Mouse (Mus musculus): ENCODE data around the gene Atp4a.

The Atp4a gene

DNA sequence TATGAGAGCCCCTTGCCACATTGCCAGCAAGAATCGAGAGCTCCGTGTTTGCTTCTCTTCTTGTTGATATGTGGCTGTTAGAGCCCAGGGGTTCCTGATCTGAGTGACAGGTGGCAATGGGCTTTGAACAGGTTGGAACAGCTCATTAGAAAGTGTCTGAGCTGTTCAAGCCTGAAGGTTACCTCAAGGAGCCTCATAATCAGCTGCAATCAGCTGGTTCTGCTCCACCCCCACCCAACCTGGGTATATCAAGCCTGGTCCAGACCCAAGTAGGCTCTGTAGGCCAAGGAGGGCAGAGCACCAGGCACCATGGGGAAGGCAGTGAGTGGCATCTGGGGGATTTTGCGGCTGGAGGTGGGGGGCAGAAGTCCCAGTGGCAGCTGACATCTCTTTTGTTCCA is at the start of gene Atp4a:
TSS of gene Atp4a (plus strand) at position 268 of the 400 bp plus-strand sequence.
- no peak for DNase-seq (ENCODE audit: low spot score)

DNA sequence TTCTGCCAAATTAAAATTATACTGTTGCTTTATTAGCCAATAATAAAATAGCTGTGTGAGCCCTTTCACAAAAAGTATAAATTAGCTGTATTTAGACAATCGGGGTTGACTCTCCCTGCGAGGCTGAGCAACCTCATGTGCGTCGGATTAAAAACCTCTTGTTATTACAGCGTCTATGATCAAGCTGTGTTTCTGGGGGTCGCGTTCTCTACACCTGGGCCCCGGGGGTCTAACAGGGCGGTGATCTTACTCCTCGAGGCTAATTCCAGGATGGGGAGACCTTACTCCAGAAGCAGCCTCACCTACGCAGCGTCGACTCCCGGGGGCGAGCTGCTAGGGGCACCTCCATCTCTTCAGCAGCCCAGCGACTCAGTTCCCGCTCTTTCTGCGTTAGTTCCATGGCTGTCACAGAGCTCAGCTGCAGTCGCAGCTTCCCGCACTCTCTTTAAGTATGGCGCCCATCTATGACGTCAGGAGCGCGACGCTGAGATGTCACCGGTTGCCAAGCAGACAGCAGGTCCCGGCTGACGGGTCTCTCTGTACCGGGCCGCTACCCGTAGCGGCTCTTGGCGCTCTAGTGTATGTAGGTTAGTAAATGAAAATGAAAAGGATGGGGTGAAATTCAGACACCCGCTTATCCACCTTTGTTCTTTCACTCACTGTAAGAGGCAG is 47.3 kb upstream of the Atp4a start, which contains the start of gene Haus5:
TSS of gene Haus5 (minus strand) at position 466 of the 672 bp plus-strand sequence.
- DNase-seq (ENCODE audit: low spot score): peak; percentile 86

DNA sequence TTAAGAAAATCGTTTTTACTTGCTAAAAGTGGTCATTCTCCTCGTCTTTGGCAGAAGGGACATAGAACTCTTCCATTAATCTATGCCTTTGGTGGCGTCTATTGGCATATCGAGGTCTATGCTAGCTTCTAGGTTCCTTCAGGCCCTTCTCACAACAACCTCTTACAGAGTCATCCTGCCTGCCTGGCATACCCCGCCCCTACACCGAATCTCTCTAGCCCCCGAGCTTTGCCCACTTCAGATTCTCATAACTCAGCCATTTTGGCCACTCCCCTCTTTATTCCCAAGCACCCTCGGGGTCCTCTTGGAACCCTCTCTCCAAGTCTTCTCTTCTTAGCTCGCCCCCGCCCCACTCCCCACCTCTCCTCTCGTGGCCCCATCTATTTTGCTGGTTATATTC is 46.7 kb upstream of the Atp4a start:
- no peak for DNase-seq (ENCODE audit: low spot score)

DNA sequence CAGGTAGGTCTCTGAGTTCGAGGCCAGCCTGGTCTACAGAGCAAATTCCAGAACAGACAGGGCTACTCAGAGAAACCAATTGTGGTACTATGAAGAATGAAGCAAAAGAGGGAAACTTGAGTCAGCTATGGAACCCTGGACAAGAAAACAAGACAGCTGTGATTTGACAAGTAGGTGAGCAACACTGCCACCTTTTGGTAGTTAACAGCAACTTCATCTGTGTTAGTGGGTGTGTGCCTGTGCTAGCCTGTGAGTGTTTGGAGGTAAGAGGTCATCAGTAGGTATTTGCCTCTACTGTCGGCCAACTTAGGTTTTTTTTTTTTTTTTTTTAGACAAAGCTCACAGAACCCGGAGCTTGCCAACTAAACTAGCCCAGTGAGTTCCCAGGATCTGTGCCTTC is 42.8 kb upstream of the Atp4a start:
- no peak for DNase-seq (ENCODE audit: low spot score)

DNA sequence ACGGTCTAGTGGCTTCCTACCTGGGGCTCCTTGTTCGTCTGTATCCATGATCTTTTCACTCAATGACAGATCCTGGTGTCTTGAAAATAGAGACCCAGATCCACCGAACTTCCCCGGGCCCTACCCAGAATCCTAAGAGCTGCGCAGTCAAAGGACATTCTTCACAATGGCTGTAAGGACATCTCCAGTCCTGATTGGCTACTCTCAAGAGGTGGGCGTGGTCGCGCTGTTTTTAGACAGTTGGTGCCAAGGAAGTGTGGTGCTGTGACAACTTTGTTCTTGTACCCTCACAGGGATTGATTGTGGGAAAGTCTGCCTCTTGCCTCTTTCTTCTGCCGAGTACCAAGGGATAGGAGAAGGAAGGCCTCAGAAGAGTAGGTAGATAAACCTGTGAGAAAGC is 40.5 kb upstream of the Atp4a start, which contains the start of gene Pmis2:
TSS of gene Pmis2 (minus strand) at position 126 of the 400 bp plus-strand sequence.
- no peak for DNase-seq (ENCODE audit: low spot score)

DNA sequence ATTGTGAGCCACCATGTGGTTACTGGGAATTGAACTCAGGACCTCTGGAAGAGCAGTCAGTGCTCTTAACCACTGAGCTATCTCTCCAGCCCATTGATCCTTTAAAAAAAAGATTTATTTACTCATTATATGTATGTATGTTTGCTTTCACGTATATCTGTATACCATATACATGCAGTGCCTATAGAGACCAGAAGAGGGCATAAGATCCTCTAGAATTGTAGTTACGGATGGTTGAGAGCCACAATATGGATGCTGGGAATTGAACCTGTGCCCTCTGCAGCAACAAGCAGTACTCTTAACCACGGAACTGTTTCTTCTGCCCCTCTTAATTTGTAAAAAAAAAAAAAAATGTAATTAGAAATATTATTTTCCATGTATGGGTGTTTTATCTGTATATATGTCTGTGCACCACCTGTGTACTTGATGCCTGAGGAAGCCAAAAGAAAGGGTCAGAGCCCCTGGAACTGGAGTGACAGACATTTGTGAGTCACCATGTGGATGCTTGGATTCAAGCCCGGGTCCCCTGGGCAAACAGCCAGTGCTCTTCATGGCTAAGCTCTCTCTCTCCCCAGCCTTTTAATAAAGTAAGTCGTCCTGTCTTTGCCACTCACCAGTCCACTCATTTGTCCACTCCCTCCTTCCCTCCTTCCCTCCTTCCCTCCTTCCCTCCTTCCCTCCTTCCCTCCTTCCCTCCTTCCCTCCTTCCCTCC is 33.6 kb upstream of the Atp4a start:
- DNase-seq (ENCODE audit: low spot score): peak; percentile 15

DNA sequence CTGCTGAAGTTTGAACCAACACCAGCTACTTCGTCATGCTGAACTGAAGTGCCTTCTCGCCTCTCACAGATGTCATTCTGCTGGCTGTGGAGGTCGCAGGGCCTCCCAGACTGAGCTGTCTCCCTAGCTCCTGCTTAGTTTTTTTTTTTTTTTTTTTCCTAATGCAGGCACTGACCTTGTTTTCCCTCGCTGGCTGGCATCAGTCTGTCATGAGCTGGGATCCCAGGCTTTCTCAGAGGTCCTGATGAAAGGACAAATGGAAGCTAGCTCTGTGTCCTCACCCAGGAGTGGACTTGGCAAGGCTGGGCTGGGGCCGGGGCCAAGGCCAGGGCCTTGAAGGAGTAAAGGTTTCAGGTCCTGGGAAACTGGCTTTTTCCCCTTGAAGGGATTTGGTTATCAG is 30.1 kb upstream of the Atp4a start:
- DNase-seq (ENCODE audit: low spot score): peak; percentile 37

DNA sequence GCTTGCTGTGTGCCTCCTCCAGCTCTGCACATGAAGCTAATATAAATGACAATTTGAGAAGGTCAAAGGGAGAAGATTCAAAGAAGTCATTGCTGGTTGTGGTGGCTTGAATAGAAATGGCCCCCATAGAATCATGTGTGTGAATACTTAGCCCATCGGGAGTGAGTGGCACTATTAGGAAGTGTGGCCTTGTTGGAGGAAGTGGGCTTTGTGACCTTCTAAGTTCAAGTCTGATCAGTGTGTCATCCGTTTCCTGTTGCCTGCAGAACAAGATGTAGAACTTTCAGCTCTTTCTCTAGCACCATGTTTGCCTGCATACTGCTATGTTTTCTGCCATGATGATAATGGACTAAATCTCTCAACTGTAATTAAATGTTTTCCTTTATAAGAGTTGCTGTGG is 28.6 kb upstream of the Atp4a start:
- DNase-seq (ENCODE audit: low spot score): no peak

DNA sequence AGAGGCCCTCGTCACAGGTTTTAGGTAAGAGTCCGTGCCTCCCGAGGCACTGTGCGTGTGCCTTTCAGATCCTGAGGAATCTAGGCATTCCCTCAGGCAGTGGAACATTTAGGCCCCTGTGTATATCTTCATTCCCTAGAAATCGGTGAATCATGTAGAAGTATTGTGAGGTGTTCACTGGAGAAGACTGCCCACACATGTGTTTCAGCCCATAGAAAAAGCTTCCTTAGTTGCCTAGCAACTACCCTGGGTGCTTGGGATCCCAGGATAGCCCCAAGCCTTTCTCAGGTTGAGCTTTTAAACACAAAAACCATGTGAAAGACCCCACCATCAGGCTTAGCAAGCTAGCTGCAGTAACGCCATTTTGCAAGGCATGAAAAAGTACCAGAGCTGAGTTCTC is 23.7 kb upstream of the Atp4a start:
- no peak for DNase-seq (ENCODE audit: low spot score)

DNA sequence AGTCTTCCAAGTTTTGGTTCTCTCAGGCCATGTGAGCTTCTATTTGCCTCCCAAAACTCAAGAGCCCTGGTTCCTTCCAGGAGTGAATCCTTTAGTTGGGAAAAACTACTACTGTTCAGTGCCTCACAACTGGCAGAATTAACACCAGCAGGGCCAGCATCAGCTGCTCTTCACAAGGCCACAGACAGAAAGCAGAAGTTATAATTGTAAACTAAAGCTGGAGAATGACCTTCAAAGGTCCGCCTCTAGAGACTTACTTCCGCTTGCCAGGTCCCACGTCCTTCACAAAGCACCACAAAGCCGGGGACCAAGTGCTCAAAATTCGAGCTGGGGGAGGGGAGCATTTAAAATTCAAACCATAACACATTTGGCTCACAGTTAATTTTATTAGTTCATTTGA is 13.9 kb upstream of the Atp4a start:
- peak; percentile 30 for DNase-seq (ENCODE audit: low spot score)

DNA sequence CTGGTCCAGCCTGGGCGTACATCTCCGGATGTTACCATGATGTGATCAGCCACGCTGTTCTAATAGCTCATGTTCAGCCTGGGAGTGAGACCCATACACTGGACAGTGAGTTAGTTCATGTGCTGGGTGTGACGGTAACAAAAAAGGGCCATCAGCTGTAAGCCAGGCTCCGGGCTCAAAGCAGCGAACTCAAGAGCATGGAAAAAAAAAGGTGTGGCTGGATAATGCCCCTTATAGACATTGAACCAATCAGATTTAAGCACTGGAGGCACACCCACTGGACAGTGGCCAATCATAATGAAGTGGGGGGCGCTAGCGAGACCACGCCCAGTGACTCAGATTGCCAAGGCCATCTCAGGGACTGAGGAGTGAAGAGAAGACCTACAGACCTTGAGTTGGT is 13.4 kb upstream of the Atp4a start, which contains the start of gene 2200002J24Rik:
TSS of gene 2200002J24Rik (plus strand) at position 338 of the 400 bp plus-strand sequence.
- peak; percentile 65 for DNase-seq (ENCODE audit: low spot score)

DNA sequence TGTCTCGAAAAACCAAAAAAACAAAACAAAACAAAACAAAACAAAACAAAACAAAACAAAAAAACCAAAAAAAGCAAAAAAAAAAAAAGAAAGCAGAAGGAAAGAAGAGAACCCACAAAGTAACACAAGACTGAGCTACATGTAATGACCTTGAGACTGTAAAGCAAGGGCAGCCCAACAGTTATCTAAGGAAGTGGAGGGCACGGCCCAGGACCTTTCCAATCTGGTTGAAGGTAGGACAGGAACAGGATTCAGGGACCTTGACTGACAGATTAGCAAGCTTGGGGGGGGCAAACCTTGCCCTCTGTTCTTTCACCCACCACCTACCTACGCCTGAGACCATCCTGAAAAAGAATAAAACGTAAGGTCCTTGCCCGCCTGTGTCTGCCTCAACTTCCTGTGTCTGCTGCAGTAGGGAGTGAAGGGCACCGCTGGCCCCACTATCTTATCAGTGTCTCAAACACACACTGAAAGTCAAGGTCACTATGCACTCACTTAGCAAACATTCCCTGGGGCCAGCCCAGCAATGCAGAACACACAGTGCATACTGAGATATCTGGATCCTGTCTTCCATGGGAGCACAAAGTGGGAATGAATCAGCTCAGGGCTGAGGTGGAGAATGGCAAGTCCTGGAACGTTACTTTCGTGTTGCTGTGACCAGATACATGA is 5.7 kb upstream of the Atp4a start:
- DNase-seq (ENCODE audit: low spot score): peak; percentile 50

DNA sequence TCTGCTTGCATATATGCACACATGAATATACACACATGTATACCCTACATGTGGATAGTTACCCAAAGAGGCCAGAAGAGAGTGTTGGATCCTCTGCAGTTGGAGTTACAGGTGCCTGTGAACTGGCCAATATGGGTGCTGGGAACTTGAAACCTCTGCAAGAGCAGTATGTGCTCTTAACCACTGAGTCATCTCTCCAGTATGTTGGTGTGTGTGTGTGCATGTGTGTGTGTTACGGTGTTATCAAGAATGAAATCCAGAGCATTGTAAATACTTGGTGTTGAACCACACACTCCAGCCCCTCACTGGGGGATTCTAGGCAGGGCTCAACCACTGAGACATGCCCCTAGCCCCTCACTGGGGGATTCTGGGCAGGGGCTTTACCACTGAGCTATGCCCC is 4.6 kb upstream of the Atp4a start:
- no peak for DNase-seq (ENCODE audit: low spot score)

DNA sequence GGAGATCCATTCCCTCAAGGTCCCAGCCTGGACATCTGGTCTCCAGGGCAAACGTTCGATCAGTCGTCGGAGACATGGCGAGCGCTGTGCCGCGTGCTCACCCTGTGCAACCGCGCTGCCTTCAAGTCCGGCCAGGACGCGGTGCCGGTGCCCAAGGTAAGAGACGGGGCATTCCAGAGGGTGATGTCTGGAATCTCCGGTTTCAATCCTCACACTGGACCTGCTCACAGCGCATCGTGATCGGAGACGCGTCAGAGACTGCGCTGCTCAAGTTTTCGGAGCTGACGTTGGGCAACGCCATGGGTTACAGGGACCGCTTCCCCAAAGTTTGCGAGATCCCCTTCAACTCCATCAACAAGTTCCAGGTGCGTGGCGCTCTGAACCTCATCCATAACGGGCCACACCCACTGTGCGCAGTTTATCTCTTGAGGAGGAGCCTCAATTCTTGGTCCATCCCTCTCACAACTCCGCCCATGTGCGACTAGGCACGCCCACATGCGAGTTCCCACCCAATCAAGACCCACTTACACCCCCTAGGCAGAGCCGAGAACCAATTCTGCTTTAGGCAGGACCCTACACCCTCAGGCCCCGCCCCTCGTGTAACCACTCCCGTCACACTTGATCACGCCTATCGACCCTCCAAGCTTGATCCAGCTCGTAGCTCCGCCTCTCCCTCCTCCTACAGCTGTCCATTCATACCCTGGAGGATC is 5.2 kb downstream of the Atp4a start:
- DNase-seq (ENCODE audit: low spot score): peak; percentile 78

DNA sequence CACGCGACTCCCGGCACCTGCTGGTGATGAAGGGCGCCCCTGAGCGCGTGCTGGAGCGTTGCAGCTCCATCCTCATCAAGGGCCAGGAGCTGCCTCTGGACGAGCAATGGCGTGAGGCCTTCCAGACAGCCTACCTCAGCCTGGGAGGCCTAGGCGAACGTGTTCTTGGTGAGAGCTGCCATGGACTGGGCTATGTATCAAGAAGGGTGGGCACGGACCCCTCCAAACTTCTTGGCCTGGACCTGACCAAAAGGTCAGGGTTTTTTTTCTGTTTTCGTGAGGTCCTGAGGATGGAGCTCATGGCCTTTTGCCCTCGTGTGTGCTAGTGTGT is 5.7 kb downstream of the Atp4a start:
- no peak for DNase-seq (ENCODE audit: low spot score)

DNA sequence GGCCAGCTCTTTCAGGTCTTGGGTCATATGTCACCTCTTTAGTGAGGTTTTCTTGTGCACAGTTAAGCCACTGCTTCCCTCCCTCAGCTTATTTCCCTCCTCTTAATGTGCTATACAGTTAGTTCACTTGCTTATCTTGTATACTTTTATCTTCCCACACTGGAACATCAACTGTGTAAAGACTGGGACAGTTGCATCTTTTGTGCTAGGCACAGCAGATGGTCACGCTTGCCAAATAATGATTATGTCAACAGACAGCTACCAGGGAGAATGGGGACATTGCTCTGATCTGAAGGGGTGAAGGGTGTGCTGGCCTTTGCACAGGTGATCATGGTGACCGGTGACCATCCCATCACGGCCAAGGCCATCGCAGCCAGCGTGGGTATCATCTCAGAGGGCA is 7.7 kb downstream of the Atp4a start:
- DNase-seq (ENCODE audit: low spot score): no peak

DNA sequence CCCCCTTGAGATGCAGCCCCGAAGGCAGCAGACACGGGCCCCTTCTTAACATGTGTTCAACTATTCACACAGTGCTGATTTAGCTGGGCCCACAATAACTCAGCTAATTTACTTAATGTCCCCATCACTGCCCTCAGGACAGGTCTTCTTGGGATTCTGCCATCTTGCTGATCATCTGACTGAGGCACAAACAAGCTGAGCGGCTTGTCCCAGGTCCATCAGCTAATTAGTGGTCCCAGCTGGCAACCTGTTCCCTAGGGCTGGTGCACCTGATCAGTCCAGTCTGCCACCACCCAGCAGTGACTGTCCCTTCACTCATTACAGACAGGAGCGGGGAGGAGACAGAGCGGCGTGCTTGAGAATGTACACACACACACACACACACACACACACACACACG is 9.3 kb downstream of the Atp4a start:
- no peak for DNase-seq (ENCODE audit: low spot score)

DNA sequence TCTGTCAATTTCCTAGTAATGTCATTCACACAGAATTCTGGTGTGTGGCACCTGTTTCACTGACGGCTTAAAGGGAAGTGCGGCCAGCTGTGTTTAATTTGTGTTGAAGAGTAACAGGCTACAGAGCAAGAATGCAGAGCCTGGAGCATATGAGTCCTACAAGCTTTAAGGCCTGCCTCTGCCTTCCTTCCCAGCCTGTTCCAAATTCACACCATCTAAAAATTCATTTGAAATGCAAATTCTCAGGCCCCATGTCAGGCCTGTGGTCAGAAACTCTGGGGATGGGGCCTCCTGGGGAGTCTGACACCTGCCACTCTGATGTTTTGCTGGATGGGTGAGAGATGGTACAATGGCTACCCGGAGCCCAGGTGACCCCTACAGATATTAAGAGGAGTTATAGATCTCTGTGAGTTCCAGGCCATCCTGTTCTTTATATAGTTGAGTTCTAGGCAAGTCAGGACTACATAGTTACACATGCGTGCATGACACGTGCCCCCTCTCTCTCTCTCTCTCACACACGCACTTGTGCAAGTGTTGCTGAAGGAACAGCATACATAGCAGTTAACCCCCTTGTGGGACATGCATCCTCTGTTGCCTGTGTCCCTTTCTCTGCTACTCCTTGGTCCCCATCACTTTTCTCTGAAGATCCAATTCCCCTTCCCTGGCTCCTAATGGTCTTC is 11.4 kb downstream of the Atp4a start:
- DNase-seq (ENCODE audit: low spot score): no peak

DNA sequence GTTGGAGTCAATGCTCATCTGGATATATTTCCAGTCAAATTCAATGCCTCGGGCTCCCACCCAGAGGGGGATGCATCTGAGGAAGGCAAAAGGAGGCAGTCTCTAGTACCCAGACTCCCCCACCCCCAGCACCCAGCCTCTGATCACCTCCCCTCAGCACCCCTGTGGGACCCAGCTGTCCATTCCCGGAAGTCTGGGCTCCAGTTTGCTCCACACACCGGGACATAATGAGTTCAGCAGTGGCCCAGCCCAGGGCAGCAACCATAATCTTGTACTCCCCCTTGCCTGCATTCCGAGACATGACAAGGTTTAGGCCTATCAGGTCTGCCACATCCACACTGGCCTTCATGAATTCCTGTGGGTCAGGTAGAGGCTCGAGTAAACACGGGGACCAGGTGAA is 16.2 kb downstream of the Atp4a start:
- no peak for DNase-seq (ENCODE audit: low spot score)

DNA sequence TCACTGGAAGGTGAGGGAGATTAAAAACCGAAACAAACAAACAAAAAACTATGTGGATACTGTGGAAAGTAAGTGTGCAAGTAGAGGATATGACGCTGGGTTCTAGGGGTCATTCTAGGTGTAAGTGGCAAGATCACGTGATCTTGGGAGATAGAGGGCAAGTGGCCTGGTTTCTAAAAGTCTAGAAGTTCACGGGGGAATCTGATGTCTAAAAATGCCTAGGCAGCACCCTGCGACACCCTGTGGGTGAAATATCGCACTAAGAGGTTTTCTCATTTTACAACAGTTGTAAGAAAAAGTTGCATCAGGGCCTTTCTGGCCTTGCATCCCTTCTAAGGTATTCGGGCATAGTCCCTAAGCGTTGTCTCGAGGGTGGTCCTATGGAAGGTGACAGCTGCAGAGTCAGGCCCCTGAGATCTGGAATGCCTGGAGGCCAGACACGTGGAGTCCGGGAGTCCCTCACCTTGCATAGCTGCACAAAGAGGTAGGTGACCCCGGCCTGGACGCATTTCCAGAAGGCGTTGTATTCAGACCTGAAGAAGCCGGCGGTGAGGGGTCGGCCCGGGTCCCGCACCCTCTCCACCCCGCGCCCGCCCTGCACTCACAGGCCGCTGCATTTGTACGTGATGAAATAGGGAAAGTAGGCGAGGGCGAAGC is 16.9 kb downstream of the Atp4a start:
- no peak for DNase-seq (ENCODE audit: low spot score)

DNA sequence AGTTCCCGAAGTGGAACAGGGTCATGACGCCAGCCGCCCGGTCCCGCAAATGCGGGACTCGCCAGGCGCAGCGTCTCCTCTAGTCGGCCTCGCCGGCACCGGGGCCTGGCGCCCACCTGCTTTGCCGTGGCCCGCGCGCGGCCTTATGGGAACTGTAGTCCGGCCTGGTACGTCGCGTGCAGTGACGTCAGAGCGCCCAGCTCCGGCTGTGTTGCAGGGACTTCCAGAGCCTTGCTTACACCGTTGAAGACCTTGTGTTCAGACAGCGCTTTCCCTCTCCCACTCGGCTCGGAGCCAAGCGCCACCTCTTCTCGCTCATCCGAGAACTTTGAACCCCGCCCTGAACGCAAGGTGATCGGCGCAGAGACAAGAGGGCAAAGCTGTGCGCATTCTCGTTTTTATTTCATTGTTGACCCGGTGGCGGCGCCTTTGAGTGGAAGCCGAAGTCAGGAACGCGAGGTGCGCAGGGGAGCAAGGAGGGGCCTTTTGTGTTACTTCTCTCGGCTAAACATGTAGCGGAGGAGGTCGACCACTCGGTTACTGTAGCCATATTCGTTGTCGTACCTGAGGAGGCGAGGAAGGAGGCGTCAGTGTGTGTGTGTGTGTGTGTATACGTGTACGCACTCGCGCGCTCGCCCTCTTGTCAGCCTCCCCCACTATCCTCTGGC is 17.5 kb downstream of the Atp4a start, which contains the start of gene Tmem147:
TSS of gene Tmem147 (minus strand) at position 145 of the 668 bp plus-strand sequence.
- peak; percentile 94 for DNase-seq (ENCODE audit: low spot score)
